Mouse (Mus musculus) small intestine, adult 2 months (tissue): ENCODE measurements around the gene Arl4c. TPM values are rescaled to one million over a fixed set of nuclear protein-coding genes. Genes with fewer than 3 reads are reported as not detected.

Experiments
- H3K27ac ChIP-seq: fragments of 200-500 bp; 2 replicates; pipeline ENCODE4 v1.5.1; 2012; ENCODE audit warnings: low read depth, low read length, control low read depth, inconsistent platforms; ENCODE audit not compliant: insufficient read depth
- H3K27me3 ChIP-seq: fragments of 200-500 bp; 2 replicates; pipeline ENCODE4 v1.6.1; 2012; ENCODE audit warnings: mild to moderate bottlenecking, moderate library complexity, low read length, inconsistent platforms; ENCODE audit not compliant: control insufficient read depth, insufficient read depth
- H3K36me3 ChIP-seq: fragments of 200-500 bp; 2 replicates; pipeline ENCODE4 v1.6.1; 2012; ENCODE audit warnings: mild to moderate bottlenecking, low read length, control low read depth, inconsistent platforms; ENCODE audit not compliant: control insufficient read depth, insufficient read depth
- H3K4me1 ChIP-seq: fragments of 200-500 bp; 2 replicates; pipeline ENCODE4 v1.6.1; 2012; ENCODE audit warnings: low read length, inconsistent platforms, mixed read lengths; ENCODE audit not compliant: control insufficient read depth, insufficient read depth, insufficient read length
- H3K4me3 ChIP-seq: fragments of 200-500 bp; 2 replicates; pipeline ENCODE4 v1.5.1; 2012; ENCODE audit warnings: low read depth, mild to moderate bottlenecking, control low read depth, inconsistent platforms, low read length, moderate library complexity
- CTCF ChIP-seq: fragments of 200-500 bp; IDR thresholded peaks from 2 replicates; pipeline ENCODE4 v1.5.1; 2012; ENCODE audit warnings: low read depth, mild to moderate bottlenecking, control low read depth, inconsistent platforms, low read length, moderate library complexity, mixed read lengths; ENCODE audit not compliant: insufficient replicate concordance, insufficient read length; ENCODE audit errors: extremely low read depth
- POLR2A ChIP-seq: fragments of 200-500 bp; IDR thresholded peaks from 2 replicates; pipeline ENCODE4 v1.6.1; 2012; ENCODE audit warnings: low read depth, mild to moderate bottlenecking, control low read depth, inconsistent platforms, low read length, moderate library complexity
- WGBS: fragments of 180-500 bp; shearing (Covaris S2); methylation state at CpG from one replicate; pipeline ENCODE4 v1.1.7; 2018; 5-methylcytosine and 5-hydroxymethylcytosine counted together
- polyA plus RNA-seq: library from polyadenylated mRNA; depleted of rRNA; stranded (reverse); fragments of >200 nt; gene quantifications from 2 replicates; pipeline ENCODE4 v1.2.3, GENCODE M21; 2012

Gene Arl4c
- polyA plus RNA-seq, 1 experiment = 6.5 TPM

- no peaks in the 10 kb centered on the region for H3K27me3 ChIP-seq
- H3K4me3 ChIP-seq = no peak overlapping the region
- H3K4me1 ChIP-seq = no peaks in the 10 kb centered on the region
- H3K36me3 ChIP-seq = no peaks in the 10 kb centered on the region
- TF ChIP-seq POLR2A = no peak
- no peak for TF ChIP-seq CTCF
- no peak overlapping the region for H3K27ac ChIP-seq
- 77% methylated on average over 2 of the region's 2 CpGs for WGBS
These were observed 9.7 kb downstream of the Arl4c start for GRCm38 (mm10) chr1:88692293-88692827.

- H3K4me1 ChIP-seq = no peaks in the 10 kb centered on the region
- H3K27ac ChIP-seq = no peak overlapping the region
- TF ChIP-seq CTCF (no peak), POLR2A (no peak)
- H3K36me3 ChIP-seq = no peaks in the 10 kb centered on the region
- H3K4me3 ChIP-seq = no peak overlapping the region
- no peaks in the 10 kb centered on the region for H3K27me3 ChIP-seq
- 85% methylated on average over 6 of the region's 6 CpGs for WGBS
These were observed 11.4 kb downstream of the Arl4c start for GRCm38 (mm10) chr1:88690601-88691000.

GRCm38 (mm10) chr1:88684765-88685164 is 17.3 kb downstream of the Arl4c start:
- H3K4me1 ChIP-seq = no peaks in the 10 kb centered on the region
- no peak overlapping the region for H3K27ac ChIP-seq

GRCm38 (mm10) chr1:88681596-88681995 is 20.4 kb downstream of the Arl4c start:
- H3K36me3 ChIP-seq = no peaks in the 10 kb centered on the region
- no peak for TF ChIP-seq CTCF
- no peak for TF ChIP-seq POLR2A
- H3K27me3 ChIP-seq = no peaks in the 10 kb centered on the region
- WGBS = 90% methylated on average over 4 of the region's 4 CpGs
- H3K4me3 ChIP-seq = no peak overlapping the region
- H3K27ac ChIP-seq = no peak overlapping the region
- no peaks in the 10 kb centered on the region for H3K4me1 ChIP-seq

More at GRCm38 (mm10) chr1:88684765-88685164, 17.3 kb downstream of the Arl4c start:
- H3K27me3 ChIP-seq = no peaks in the 10 kb centered on the region
- H3K36me3 ChIP-seq = no peaks in the 10 kb centered on the region
- TF ChIP-seq POLR2A (no peak), CTCF (no peak)
- WGBS = 73% methylated on average over 1 of the region's 1 CpGs
- H3K4me3 ChIP-seq = no peak overlapping the region

GRCm38 (mm10) chr1:88680804-88681203 is 21.2 kb downstream of the Arl4c start:
- 54% methylated on average over 3 of the region's 3 CpGs for WGBS
- H3K27me3 ChIP-seq = no peaks in the 10 kb centered on the region
- TF ChIP-seq POLR2A = no peak
- TF ChIP-seq CTCF = no peak
- no peaks in the 10 kb centered on the region for H3K36me3 ChIP-seq
- no peak overlapping the region for H3K4me3 ChIP-seq
- H3K27ac ChIP-seq = no peak overlapping the region
- H3K4me1 ChIP-seq = no peaks in the 10 kb centered on the region

- no peaks in the 10 kb centered on the region for H3K27me3 ChIP-seq
- H3K4me3 ChIP-seq = no peak overlapping the region
- H3K36me3 ChIP-seq = no peaks in the 10 kb centered on the region
- TF ChIP-seq CTCF = no peak
- TF ChIP-seq POLR2A = no peak
- no peaks in the 10 kb centered on the region for H3K4me1 ChIP-seq
- WGBS = 71% methylated on average over 3 of the region's 3 CpGs
- no peak overlapping the region for H3K27ac ChIP-seq
These were observed 23.7 kb downstream of the Arl4c start for GRCm38 (mm10) chr1:88678231-88678739.

- H3K4me1 ChIP-seq = peaks cover 4% of the 10 kb centered on the region; the same call in 1 of the 2 replicates
- 51% methylated on average over 4 of the region's 4 CpGs for WGBS
- no peak for TF ChIP-seq CTCF
- no peak for TF ChIP-seq POLR2A
- H3K27ac ChIP-seq = no peak overlapping the region
- no peaks in the 10 kb centered on the region for H3K27me3 ChIP-seq
- no peaks in the 10 kb centered on the region for H3K36me3 ChIP-seq
- no peak overlapping the region for H3K4me3 ChIP-seq
These were observed 31.2 kb downstream of the Arl4c start for GRCm38 (mm10) chr1:88670807-88671206.
